Comparison of ENCODE assay signal across 8 mouse cellular contexts in the genomic region with DNA sequence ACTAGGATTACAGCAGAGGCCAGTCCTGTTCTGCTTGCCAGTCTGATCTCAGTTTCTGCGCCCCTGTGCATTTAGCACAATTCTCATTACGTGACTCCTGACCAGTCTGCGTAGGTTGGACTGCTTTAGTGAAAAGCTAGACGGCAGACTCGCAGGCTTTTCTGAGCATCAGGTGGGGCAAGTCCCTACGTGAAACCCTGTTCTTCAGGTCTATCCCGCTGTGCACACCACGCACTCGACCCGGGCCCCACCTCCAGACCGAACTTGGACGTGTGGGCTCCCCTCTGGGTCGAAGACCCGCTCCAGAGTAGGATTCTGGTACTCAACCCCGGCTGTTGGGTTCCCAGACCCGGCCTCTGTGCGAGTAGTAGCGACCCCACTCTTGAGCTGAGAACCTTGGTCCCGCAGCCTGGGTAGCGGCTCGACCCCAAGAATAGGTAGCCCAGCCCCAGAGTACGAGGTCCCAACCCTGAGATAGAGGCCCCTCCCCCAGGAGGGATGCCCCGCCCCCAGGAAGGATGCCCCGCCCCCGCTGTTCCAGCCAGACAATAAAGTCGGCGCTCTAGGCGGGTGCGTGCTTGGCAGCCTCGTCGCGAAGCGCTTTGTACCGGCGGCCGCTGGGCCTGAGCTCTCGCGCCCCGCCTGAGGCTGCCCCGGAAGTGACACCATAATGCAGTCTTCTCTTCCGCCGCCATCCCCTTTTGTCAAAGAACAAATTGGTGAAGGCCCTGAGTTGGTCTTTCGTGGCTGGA. TPM values are rescaled to one million over a fixed set of nuclear protein-coding genes. Genes with fewer than 3 reads are reported as not detected.
DNase-seq lines count a peak whose midpoint lies in the region; ATAC-seq and TF ChIP-seq lines count a peak whose summit lies in the region.

No protein-coding gene starts in this region.

- no peaks in the 10 kb centered on the region for H3K4me1 ChIP-seq in forebrain, postnatal 0 days (ENCODE audit: insufficient read depth)
- H3K4me1 ChIP-seq in liver, embryonic 15.5 days (replicated peaks), result peaks cover 14% of the 10 kb centered on the region
- H3K4me1 ChIP-seq in neural tube, embryonic 11.5 days (ENCODE audit: control insufficient read depth, insufficient read depth, low read length), result no peaks in the 10 kb centered on the region
- peaks cover 3% of the 10 kb centered on the region; the same call in 1 of the 2 replicates for H3K4me1 ChIP-seq in stomach, embryonic 15.5 days

- H3K36me3 ChIP-seq in forebrain, postnatal 0 days (ENCODE audit: insufficient read depth), result no peaks in the 10 kb centered on the region
- no peaks in the 10 kb centered on the region for H3K36me3 ChIP-seq in liver, embryonic 15.5 days (replicated peaks)
- H3K36me3 ChIP-seq in neural tube, embryonic 11.5 days (ENCODE audit: control insufficient read depth, insufficient read depth, low read length), result no peaks in the 10 kb centered on the region
- no peaks in the 10 kb centered on the region for H3K36me3 ChIP-seq in stomach, embryonic 15.5 days

- peaks cover 3% of the 10 kb centered on the region; the same call in 1 of the 2 replicates for H3K27me3 ChIP-seq in forebrain, postnatal 0 days (ENCODE audit: insufficient read depth, low read length)
- H3K27me3 ChIP-seq in liver, embryonic 15.5 days, result peaks cover 18% of the 10 kb centered on the region
- H3K27me3 ChIP-seq in neural tube, embryonic 11.5 days (ENCODE audit: control insufficient read depth, insufficient read depth, low read length), result 0 out of 2 replicates have a peak, but pooled peaks cover 2% of the 10 kb centered on the region
- H3K27me3 ChIP-seq in stomach, embryonic 15.5 days (replicated peaks), result no peaks in the 10 kb centered on the region

- H3K4me3 ChIP-seq in forebrain, postnatal 0 days (ENCODE audit: low read depth, low read length), result peak overlapping the region; percentile 39
- peak overlapping the region; percentile 56 for H3K4me3 ChIP-seq in liver, embryonic 15.5 days (replicated peaks)
- peak overlapping the region; percentile 27 for H3K4me3 ChIP-seq in neural tube, embryonic 11.5 days (ENCODE audit: low read depth, low read length)
- peak overlapping the region; percentile 45 for H3K4me3 ChIP-seq in stomach, embryonic 15.5 days (replicated peaks)

- ATAC-seq in forebrain, postnatal 0 days, result peak; percentile 98
- ATAC-seq in liver, embryonic 15.5 days (ENCODE audit: insufficient read depth), result peak; percentile 88
- ATAC-seq in neural tube, embryonic 11.5 days (ENCODE audit: insufficient read depth, low FRiP score, low TSS enrichment), result peak; percentile 95
- peak; percentile 91 for ATAC-seq in stomach, embryonic 15.5 days (ENCODE audit: insufficient read depth, low FRiP score, low read depth)

- 2% methylated on average over 43 of the region's 43 CpGs for WGBS in forebrain, postnatal 0 days
- WGBS in large intestine, adult 2 months, result 4% methylated on average over 43 of the region's 43 CpGs
- WGBS in liver, embryonic 15.5 days (ENCODE audit: insufficient replicate concordance), result 5% methylated on average over 43 of the region's 43 CpGs
- WGBS in neural tube, embryonic 11.5 days, result 2% methylated on average over 43 of the region's 43 CpGs
- 3% methylated on average over 43 of the region's 43 CpGs for WGBS in stomach, embryonic 15.5 days

- peak; percentile 87 for DNase-seq in CD4-positive, CD25-positive, alpha-beta regulatory T cell, adult 2 months (ENCODE audit: low read depth, low spot score)
- DNase-seq in cerebellum, adult 11-12 months, result peak; percentile 85
- peak; percentile 86 for DNase-seq in forebrain, postnatal 0 days
- DNase-seq in heart, postnatal 25 days (ENCODE audit: low spot score), result peak; percentile 79
- DNase-seq in large intestine, adult 2 months (ENCODE audit: low read depth, low spot score), result peak; percentile 50
- peak; percentile 91 for DNase-seq in neural tube, embryonic 11.5 days (ENCODE audit: low spot score)

- intact Hi-C loops in heart, postnatal 25 days (cut with DNase I), result no loop called here

- no peaks in the 10 kb centered on the region for H3K9me3 ChIP-seq in forebrain, postnatal 0 days (ENCODE audit: low read length)
- no peaks in the 10 kb centered on the region for H3K9me3 ChIP-seq in liver, embryonic 15.5 days (replicated peaks)
- no peaks in the 10 kb centered on the region for H3K9me3 ChIP-seq in neural tube, embryonic 11.5 days (ENCODE audit: control insufficient read depth, low read length)
- no peaks in the 10 kb centered on the region for H3K9me3 ChIP-seq in stomach, embryonic 15.5 days

- peak overlapping the region; percentile 64 for H3K4me2 ChIP-seq in forebrain, postnatal 0 days (ENCODE audit: low read depth)
- H3K4me2 ChIP-seq in liver, embryonic 15.5 days, result peak overlapping the region; percentile 78
- peak overlapping the region; percentile 61 for H3K4me2 ChIP-seq in neural tube, embryonic 11.5 days (ENCODE audit: low read depth)
- H3K4me2 ChIP-seq in stomach, embryonic 15.5 days, result peak overlapping the region; percentile 83

- H3K9ac ChIP-seq in forebrain, postnatal 0 days, result peak overlapping the region; percentile 63
- H3K9ac ChIP-seq in liver, embryonic 15.5 days, result peak overlapping the region; percentile 18; the same call in 1 of the 2 replicates
- H3K9ac ChIP-seq in neural tube, embryonic 11.5 days (ENCODE audit: low read length), result peak overlapping the region; percentile 69
- H3K9ac ChIP-seq in stomach, embryonic 15.5 days, result peak overlapping the region; percentile 19; the same call in 1 of the 2 replicates

- peak overlapping the region; percentile 85 for H3K27ac ChIP-seq in forebrain, postnatal 0 days (ENCODE audit: low read depth, low read length)
- H3K27ac ChIP-seq in liver, embryonic 15.5 days (replicated peaks), result peak overlapping the region; percentile 51
- H3K27ac ChIP-seq in neural tube, embryonic 11.5 days (ENCODE audit: low read depth, low read length), result peak overlapping the region; percentile 90
- H3K27ac ChIP-seq in stomach, embryonic 15.5 days, result peak overlapping the region; percentile 93

- peak; percentile 46 for TF ChIP-seq CTCF in forebrain, postnatal 0 days (IDR thresholded peaks at IDR 0.05; ENCODE audit: low read depth)

RNA-seq across cellular contexts. Expression of gene Zfp266, which starts 23.0 kb away (rescaled TPM):
- total RNA-seq in forebrain, postnatal 0 days (2014; rRNA removed), result 123 and 156 TPM in 2 replicates
- polyA plus RNA-seq in forebrain, postnatal 0 days (2015; fragmentation: Nextera tagmentation; extraction: Ambion mirVana), result 44.3 and 57.1 TPM in 2 replicates
- total RNA-seq in heart, postnatal 25 days (2021), result 10 to 100 TPM; 22.2 to 29.9 TPM
- 2.7 and 4.1 TPM in 2 replicates for polyA plus RNA-seq in large intestine, adult 2 months (2012; rRNA removed)
- polyA plus RNA-seq in liver, embryonic 15.5 days (2015; fragmentation: Nextera tagmentation; extraction: Ambion mirVana), result 12.3 and 12.9 TPM in 2 replicates
- 137 and 141 TPM in 2 replicates for polyA plus RNA-seq in neural tube, embryonic 11.5 days (2014; fragmentation: Nextera tagmentation; extraction: Ambion mirVana)
- polyA plus RNA-seq in stomach, embryonic 15.5 days (2015; fragmentation: Nextera tagmentation; extraction: Ambion mirVana), result 81.0 and 83.5 TPM in 2 replicates

RNA-seq across cellular contexts. Expression of gene Zfp846, which starts 36.8 kb away (rescaled TPM):
- 35.5 and 38.4 TPM in 2 replicates for total RNA-seq in forebrain, postnatal 0 days (2014; rRNA removed)
- polyA plus RNA-seq in forebrain, postnatal 0 days (2015; fragmentation: Nextera tagmentation; extraction: Ambion mirVana), result 25.9 and 38.9 TPM in 2 replicates
- total RNA-seq in heart, postnatal 25 days (2021), result 1 to 10 TPM; 5.9 to 6.6 TPM
- polyA plus RNA-seq in large intestine, adult 2 months (2012; rRNA removed), result 1.5 and 1.8 TPM in 2 replicates
- polyA plus RNA-seq in liver, embryonic 15.5 days (2015; fragmentation: Nextera tagmentation; extraction: Ambion mirVana), result 1.9 and 2.2 TPM in 2 replicates
- polyA plus RNA-seq in neural tube, embryonic 11.5 days (2014; fragmentation: Nextera tagmentation; extraction: Ambion mirVana), result 21.2 and 21.6 TPM in 2 replicates
- 16.5 and 17.8 TPM in 2 replicates for polyA plus RNA-seq in stomach, embryonic 15.5 days (2015; fragmentation: Nextera tagmentation; extraction: Ambion mirVana)

RNA-seq across cellular contexts. Expression of gene Zfp426, which starts 51.7 kb away (rescaled TPM):
- 51.8 and 54.2 TPM in 2 replicates for total RNA-seq in forebrain, postnatal 0 days (2014; rRNA removed)
- polyA plus RNA-seq in forebrain, postnatal 0 days (2015; fragmentation: Nextera tagmentation; extraction: Ambion mirVana), result 18.9 and 22.0 TPM in 2 replicates
- 10 to 100 TPM; 10.6 to 12.2 TPM for total RNA-seq in heart, postnatal 25 days (2021)
- polyA plus RNA-seq in large intestine, adult 2 months (2012; rRNA removed), result 2.8 and 4.4 TPM in 2 replicates
- polyA plus RNA-seq in liver, embryonic 15.5 days (2015; fragmentation: Nextera tagmentation; extraction: Ambion mirVana), result 6.4 and 7.6 TPM in 2 replicates
- polyA plus RNA-seq in neural tube, embryonic 11.5 days (2014; fragmentation: Nextera tagmentation; extraction: Ambion mirVana), result 35.4 and 37.6 TPM in 2 replicates
- 17.4 and 19.2 TPM in 2 replicates for polyA plus RNA-seq in stomach, embryonic 15.5 days (2015; fragmentation: Nextera tagmentation; extraction: Ambion mirVana)

Comparison
In these comparisons a context has a peak if more than half of its experiments do, and no peak if none do; other contexts are left out.
1. Peak in every context shown above with its lines: DNase-seq, ATAC-seq, H3K4me3 ChIP-seq and H3K27ac ChIP-seq.
2. H3K9ac ChIP-seq: peak in every context shown above with its lines; median percentile 69 in neural tube, embryonic 11.5 days; 63 in forebrain, postnatal 0 days; 19 in stomach, embryonic 15.5 days; 18 in liver, embryonic 15.5 days.